Mouse (Mus musculus) frontal cortex, postnatal 10 days (tissue): ENCODE results near the gene Cd82.

Experiments
- DNase-seq, 2 experiments: peaks; one replicate each; pipeline ENCODE4 v3.0.0; 2022; ENCODE audit warnings: low spot score in 2 of 2, mixed read lengths in 1 of 2

Gene Cd82

GRCm38 (mm10) chr2:93466314-93466713, 3.4 kb upstream of the Cd82 start:
- no peak for DNase-seq

- DNase-seq = peak; percentile 75
These were observed 848 bp downstream of the Cd82 start for GRCm38 (mm10) chr2:93461869-93462714.

- no peak for DNase-seq
These were observed 2.0 kb downstream of the Cd82 start for GRCm38 (mm10) chr2:93460786-93461469.

- no peak for DNase-seq
These were observed 3.6 kb downstream of the Cd82 start for GRCm38 (mm10) chr2:93459208-93459920.

GRCm38 (mm10) chr2:93458332-93459207, 4.4 kb downstream of the Cd82 start:
- no peak for DNase-seq

GRCm38 (mm10) chr2:93457426-93458130, 5.4 kb downstream of the Cd82 start:
- no peak for DNase-seq

DNA sequence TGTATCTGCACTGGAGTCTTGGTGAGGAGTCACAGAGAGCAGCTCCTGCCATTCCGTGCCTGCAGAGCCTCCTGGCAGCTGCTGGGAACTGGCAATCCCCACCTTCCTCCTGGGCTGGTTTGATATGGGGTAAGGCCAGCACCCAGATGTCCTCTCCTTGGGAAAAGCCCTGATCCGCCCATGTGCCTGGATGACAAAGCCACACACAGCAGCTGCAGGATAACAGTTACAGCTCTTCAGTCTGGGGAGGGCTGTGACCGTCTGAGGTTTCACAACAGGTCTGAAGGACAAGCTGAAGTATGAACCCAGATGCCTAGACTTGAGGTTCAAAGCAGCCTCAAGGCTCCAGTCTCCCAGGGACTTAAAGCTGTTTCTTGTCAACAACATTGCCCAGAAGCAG, 6.8 kb downstream of the Cd82 start:
- DNase-seq = no peak

- DNase-seq = no peak
These were observed 7.9 kb downstream of the Cd82 start for GRCm38 (mm10) chr2:93454817-93455591.

DNA sequence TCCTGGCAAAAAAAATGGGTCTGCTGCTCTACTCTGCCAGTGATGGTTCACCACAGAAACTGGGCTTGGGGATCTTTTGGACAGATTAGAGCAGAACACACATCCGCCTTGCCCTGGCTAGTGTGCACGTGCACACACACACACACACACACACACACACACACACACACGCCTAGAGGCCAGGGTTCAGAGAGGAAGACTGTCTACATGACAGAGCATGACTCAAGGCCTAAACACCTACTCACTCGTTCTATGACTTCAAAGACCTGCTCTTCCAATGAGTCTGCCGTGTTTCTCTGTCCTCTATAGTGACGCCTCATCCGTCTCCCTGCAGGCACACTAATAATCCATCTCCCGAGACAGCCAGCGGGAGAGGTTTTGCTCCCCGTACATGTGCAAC, 8.6 kb downstream of the Cd82 start:
- DNase-seq = no peak

GRCm38 (mm10) chr2:93453046-93453445, 9.9 kb downstream of the Cd82 start:
- no peak for DNase-seq

GRCm38 (mm10) chr2:93452506-93452905, 10.4 kb downstream of the Cd82 start:
- DNase-seq = no peak

GRCm38 (mm10) chr2:93452057-93452456, 10.9 kb downstream of the Cd82 start:
- no peak for DNase-seq

GRCm38 (mm10) chr2:93451219-93451938, 11.6 kb downstream of the Cd82 start:
- DNase-seq = no peak

GRCm38 (mm10) chr2:93450695-93451094, 12.2 kb downstream of the Cd82 start:
- DNase-seq = no peak

DNA sequence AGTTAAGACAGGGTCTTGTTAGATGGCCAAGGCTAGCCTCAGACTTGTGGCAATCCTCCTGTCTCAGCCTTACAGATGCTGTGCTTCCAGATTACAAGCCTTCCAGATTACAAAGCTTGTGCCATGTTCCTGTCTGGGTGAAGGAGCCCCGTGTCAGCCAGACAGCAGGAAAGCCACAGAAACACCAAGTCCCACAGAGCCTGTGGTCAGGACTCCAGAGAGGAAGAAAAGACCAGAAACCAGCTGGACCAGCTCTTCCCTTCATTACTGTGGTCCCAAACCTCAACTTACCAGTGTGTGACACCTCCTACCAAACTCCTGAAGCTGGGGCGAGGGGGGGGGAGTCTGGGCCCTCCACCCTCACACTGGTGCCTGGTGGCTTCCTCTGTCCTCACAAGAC, 13.3 kb downstream of the Cd82 start:
- no peak for DNase-seq

GRCm38 (mm10) chr2:93448774-93449173, 14.2 kb downstream of the Cd82 start:
- DNase-seq = no peak

DNA sequence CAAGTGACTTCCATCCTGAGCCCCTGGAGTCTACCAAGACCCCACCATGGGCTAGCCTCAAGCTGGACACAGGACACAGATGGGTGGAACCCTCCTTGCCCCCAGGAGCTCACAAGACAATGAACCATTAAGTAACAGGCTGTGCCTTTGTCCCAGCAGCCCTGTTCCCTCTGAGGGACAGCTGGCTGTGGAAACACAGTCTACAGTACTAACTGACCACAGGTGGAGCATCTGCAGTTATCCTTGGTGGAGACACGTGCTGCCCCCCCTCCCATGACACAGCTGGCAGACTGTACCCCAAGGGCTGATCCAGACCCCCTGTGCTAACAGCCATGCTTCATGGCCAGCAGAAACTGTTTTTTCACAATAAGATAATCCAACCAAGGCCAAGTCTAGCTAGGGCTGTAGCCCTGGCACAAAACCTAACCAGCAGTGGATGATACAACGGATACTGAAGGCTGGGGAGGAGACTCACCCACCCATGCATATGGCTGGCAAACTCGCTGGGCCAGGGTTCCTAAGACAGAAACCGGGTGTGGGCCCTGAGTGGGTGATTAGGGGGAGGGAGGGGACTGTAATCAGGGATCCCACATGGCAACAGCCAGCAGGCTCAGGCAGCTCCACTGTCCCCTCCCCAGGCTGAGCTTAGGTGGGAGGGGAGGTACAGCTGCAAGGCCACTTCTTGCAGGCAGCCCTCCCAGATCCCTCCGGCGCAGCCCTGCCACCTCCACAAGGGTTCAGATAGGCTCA, 15.3 kb downstream of the Cd82 start:
- no peak for DNase-seq

- no peak for DNase-seq
These were observed 16.2 kb downstream of the Cd82 start for GRCm38 (mm10) chr2:93446606-93447353.
